Mouse (Mus musculus) intestine, embryonic 15.5 days (tissue): ENCODE measurements around the gene Rln3. TPM values are rescaled to one million over a fixed set of nuclear protein-coding genes. Genes with fewer than 3 reads are reported as not detected.

Experiments
- ATAC-seq: fragments of 200-750 bp; cut with Nextera tagmentation; 2 replicates; pipeline ENCODE4 v1.8.0; 2017; ENCODE audit warnings: moderate TSS enrichment, moderate library complexity
- H3K27ac ChIP-seq: fragments of 300-500 bp; sonication (generic); 2 replicates; pipeline ENCODE4 v1.5.1; 2015; ENCODE audit warnings: mild to moderate bottlenecking, inconsistent platforms
- H3K27me3 ChIP-seq: fragments of 300-500 bp; sonication (generic); replicated peaks from 2 replicates; pipeline ENCODE4 v1.6.1; 2015; ENCODE audit warnings: inconsistent platforms
- H3K36me3 ChIP-seq: fragments of 300-500 bp; sonication (generic); 2 replicates; pipeline ENCODE4 v1.6.1; 2015; ENCODE audit warnings: inconsistent platforms
- H3K4me1 ChIP-seq: fragments of 300-500 bp; sonication (generic); replicated peaks from 2 replicates; pipeline ENCODE4 v1.6.1; 2015; ENCODE audit warnings: inconsistent platforms
- H3K4me2 ChIP-seq: fragments of 300-500 bp; sonication (generic); replicated peaks from 2 replicates; pipeline ENCODE4 v1.6.1; 2015; ENCODE audit warnings: mild to moderate bottlenecking, inconsistent platforms
- H3K4me3 ChIP-seq: fragments of 300-500 bp; sonication (generic); replicated peaks from 2 replicates; pipeline ENCODE4 v1.5.1; 2015; ENCODE audit warnings: inconsistent platforms
- H3K9ac ChIP-seq: fragments of 300-500 bp; sonication (generic); 2 replicates; pipeline ENCODE4 v1.6.1; 2015; ENCODE audit warnings: inconsistent platforms
- H3K9me3 ChIP-seq: fragments of 300-500 bp; sonication (generic); 2 replicates; pipeline ENCODE4 v1.6.1; 2016; ENCODE audit warnings: inconsistent platforms
- WGBS: fragments of 180-500 bp; shearing (Covaris S2); methylation state at CpG from one replicate; pipeline ENCODE4 v1.1.7; 2015; 5-methylcytosine and 5-hydroxymethylcytosine counted together
- microRNA counts: library from miRNA; unstranded; fragments of <30 nt; microRNA quantifications from one replicate; lab custom pipeline; 2016
- polyA plus RNA-seq: library from polyadenylated mRNA; unstranded; fragments of >200 nt; fragmentation: Nextera tagmentation; extraction: Ambion mirVana; gene quantifications from 2 replicates; pipeline ENCODE4 v1.2.1, GENCODE M21; 2015

Gene Rln3
- polyA plus RNA-seq, 1 experiment from 2014 or later: 0.31 TPM

DNA sequence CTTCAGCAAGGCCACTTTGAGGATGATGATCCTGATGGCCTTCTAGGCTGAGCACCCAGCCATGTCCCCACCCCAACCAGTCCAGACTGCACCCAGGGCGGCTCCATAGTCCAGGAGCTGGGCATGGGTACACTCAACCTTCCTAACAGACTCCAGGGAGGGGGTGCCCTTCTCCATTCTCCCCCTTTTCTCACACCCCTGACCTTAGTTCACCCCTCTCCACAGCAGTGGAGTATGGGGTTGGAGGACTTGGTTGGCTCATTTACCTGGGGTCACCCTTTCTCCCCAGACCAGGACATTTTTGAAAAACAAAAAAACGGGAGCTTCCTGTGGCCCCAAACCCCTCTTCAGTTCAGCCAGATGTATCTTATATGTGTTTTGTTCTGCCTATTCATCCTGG is 45.0 kb downstream of the Rln3 start:
- Histone ChIP-seq H3K9me3 (no peaks in the 10 kb centered on the region), H3K9ac (peak overlapping the region; percentile 3; the same call in 1 of the 2 replicates), H3K36me3 (peaks cover 4% of the 10 kb centered on the region), H3K27ac (no peak overlapping the region), H3K4me3 (no peak overlapping the region), H3K27me3 (no peaks in the 10 kb centered on the region), H3K4me2 (peak overlapping the region; percentile 84; the same call in 1 of the 2 replicates), H3K4me1 (peaks cover 27% of the 10 kb centered on the region)
- WGBS: 87% methylated on average over 2 of the region's 2 CpGs
- no peak for ATAC-seq

DNA sequence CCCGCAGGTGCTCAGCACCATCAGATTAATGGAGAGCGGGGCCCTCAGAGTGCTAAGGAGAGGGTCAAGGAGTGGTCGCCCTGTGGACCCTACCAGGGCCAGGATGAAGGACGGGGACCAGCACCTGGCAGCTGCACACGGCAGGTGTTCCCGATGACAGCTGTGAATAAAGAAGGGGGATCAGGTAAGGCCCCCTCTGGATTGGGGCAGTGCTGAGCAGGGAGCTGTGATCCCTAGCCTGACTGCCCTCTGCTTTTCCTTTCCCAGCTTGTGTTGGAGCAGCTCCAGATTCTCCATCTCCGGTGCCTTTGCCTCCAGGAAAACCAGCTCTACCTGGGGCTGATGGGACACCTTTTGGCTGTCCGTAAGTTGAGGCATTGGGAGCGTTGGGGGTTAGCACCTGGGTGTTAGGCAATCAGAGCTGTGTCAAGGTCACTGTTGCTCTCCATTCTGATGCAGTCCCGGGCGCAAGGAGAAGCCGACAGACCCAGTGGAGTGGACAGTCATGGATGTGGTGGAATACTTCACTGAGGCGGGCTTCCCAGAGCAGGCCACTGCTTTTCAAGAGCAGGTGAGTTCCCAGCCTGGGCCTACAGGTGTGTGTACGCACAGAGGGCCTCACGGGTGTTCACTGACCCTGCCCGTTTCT is 45.6 kb downstream of the Rln3 start:
- Histone ChIP-seq H3K9ac (peak overlapping the region; percentile 64), H3K4me1 (peaks cover 24% of the 10 kb centered on the region), H3K36me3 (peaks cover 4% of the 10 kb centered on the region), H3K9me3 (no peaks in the 10 kb centered on the region), H3K4me2 (peak overlapping the region; percentile 84), H3K27me3 (no peaks in the 10 kb centered on the region), H3K4me3 (peak overlapping the region; percentile 71), H3K27ac (no peak overlapping the region)
- no peak for ATAC-seq
- 59% methylated on average over 16 of the region's 16 CpGs for WGBS

DNA sequence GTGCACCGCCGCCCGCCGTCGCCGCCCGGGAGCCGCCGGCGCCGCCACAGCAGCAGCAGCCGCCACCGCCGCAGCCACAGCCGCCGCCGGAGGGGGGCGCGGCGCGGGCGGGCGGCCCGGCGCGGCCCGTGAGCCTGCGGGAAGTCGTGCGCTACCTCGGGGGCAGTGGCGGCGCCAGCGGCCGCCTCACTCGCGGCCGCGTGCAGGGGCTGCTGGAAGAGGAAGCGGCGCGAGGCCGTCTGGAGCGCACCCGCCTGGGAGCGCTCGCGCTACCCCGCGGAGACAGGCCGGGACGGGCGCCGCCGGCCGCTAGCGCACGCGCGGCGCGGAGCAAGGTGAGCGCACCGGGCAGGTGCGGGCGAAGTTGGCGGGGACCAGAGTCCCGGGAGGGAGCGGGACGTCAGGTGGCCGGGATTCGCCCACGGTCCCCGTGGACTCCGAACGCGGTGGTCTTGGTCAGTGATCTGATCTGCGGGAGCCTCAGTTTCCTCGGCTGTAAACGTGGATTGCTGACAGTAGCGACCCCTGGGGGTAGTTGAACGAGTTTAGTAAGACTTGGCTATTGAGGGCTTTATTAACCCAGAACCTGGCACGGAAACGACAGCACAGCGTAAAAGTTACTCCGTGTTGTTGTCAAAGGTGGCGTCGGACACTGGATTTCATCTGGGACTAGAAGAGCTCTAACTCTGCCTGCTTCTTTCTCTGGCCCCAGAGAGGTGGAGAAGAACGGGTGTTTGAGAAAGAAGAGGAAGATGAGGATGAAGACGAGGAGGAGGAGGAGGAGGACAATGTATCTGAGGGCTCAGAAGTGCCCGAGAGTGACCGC is 46.4 kb downstream of the Rln3 start:
- WGBS: under 1% methylated on average over 86 of the region's 92 CpGs
- peak; percentile 27 for ATAC-seq

DNA sequence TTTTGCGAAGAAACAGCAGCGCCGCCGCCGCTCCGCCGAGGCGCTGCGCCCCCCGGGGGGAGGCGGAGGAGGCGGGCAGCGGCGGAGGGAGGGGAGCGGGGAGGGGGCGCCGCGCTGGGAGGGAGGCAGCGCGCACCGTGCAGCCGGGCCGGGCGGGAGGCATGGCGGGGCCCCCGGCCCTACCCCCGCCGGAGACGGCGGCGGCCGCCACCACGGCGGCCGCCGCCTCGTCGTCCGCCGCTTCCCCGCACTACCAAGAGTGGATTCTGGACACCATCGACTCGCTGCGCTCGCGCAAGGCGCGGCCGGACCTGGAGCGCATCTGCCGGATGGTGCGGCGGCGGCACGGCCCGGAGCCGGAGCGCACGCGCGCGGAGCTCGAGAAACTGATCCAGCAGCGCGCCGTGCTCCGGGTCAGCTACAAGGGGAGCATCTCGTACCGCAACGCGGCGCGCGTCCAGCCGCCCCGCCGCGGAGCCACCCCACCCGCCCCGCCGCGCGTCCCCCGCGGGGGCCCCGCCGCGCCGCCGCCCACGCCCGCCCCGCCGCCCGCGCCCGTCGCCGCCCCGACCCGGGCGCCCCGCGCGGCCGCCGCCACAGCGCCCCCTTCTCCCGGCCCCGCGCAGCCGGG is 47.2 kb downstream of the Rln3 start, which contains the start of gene Samd1:
Gene Samd1 (plus strand): TSS at position 162 of the 631 bp plus-strand sequence.
- peak within 1 kb of the TSS; percentile 78 for H3K4me3 ChIP-seq
- peaks cover 4% of the 10 kb centered on the region for H3K36me3 ChIP-seq
- peak within 1 kb of the TSS; percentile 96 for H3K27ac ChIP-seq
- peaks cover 15% of the 10 kb centered on the region for H3K4me1 ChIP-seq
- ATAC-seq: peak; percentile 16
- no peaks in the 10 kb centered on the region for H3K27me3 ChIP-seq
- under 1% methylated on average over 52 of the region's 112 CpGs for WGBS
- H3K9me3 ChIP-seq: no peaks in the 10 kb centered on the region
- peak within 1 kb of the TSS; percentile 82 for H3K9ac ChIP-seq
- H3K4me2 ChIP-seq: peak within 1 kb of the TSS; percentile 94

More for the DNA sequence above, 46.4 kb downstream of the Rln3 start:
- Histone ChIP-seq H3K36me3 (peaks cover 4% of the 10 kb centered on the region), H3K4me3 (peak overlapping the region; percentile 71), H3K4me1 (peaks cover 19% of the 10 kb centered on the region), H3K4me2 (peak overlapping the region; percentile 84), H3K9me3 (no peaks in the 10 kb centered on the region), H3K27ac (peak overlapping the region; percentile 87), H3K27me3 (no peaks in the 10 kb centered on the region), H3K9ac (peak overlapping the region; percentile 64)

DNA sequence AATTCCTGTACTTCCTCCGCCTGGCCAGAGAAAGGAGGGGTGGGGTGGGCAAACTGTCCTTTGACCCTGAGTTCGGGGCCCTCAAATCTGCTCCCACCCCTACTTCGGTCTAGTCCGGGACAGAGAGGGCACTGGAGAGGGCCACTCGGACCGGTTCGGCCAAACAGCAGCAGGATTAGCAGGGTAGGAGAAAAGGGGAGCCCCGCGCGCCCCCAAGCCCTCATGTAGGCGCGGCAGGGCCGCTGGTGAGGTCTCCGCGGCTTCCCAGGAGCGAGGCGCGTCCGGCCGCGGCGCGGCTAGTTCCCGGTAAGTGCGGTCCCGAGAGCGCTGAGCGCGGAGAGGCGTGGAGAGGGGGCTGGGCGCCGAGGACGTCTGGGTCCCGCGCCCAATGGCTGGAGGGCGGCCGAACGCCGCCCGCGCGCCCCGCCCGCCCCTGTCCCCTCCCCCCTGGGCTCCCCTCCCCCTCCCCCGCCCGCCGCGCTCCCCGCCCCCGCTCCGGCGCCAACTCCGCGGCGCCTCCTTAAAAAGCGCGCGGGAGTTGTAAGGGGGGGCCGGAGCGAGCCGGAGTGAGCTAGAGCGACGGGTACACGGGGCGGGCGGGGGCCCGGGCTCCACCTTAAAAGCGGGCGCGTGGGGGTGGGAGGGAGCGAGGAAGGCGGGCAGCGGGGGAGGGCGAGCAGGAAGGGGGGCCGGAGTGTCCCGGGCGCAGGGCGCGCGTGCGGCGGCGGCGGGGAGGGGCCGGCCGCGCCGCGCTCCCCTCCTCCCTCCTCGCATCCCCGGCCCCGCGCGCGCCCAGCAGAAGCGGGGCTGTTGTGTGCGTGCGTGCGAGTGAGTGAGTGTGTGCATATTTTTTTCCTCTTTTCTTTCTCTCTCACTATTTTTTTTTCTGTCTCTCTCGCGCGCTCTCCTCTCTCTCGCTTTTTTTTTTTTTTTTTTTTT is 48.0 kb downstream of the Rln3 start:
- ATAC-seq: peak; percentile 89
- Histone ChIP-seq H3K4me1 (peaks cover 15% of the 10 kb centered on the region), H3K27ac (peak overlapping the region; percentile 96), H3K4me3 (peak overlapping the region; percentile 78), H3K4me2 (peak overlapping the region; percentile 94), H3K27me3 (no peaks in the 10 kb centered on the region), H3K9ac (peak overlapping the region; percentile 82), H3K9me3 (no peaks in the 10 kb centered on the region), H3K36me3 (peaks cover 4% of the 10 kb centered on the region)
- WGBS: under 1% methylated on average over 46 of the region's 103 CpGs

DNA sequence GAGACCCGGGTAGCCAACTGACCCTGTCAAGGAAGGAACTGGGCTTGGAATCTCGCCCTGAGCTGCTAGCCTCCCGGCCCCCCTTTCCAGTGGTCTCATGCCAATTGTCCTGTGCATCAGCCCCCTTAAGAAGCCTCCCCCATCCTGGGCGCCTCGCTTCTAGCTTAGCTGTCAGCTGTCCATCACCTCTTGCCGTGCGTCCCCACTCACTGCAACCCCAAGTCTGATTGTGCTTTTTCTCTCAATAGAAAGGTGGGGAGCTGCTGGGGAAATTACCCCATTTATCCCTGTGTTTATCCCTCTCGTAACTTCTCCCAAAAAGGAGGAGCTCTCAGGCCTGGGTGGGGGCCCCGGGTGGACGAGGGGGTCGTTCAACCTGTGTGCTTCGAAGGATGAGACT is 48.8 kb downstream of the Rln3 start:
- Histone ChIP-seq H3K27me3 (no peaks in the 10 kb centered on the region), H3K9ac (no peak overlapping the region), H3K9me3 (no peaks in the 10 kb centered on the region), H3K4me2 (peak overlapping the region; percentile 94), H3K4me1 (peaks cover 15% of the 10 kb centered on the region), H3K4me3 (0 out of 2 replicates have a peak overlapping the region, but pooled peaks have one; percentile 78), H3K27ac (no peak overlapping the region), H3K36me3 (peaks cover 4% of the 10 kb centered on the region)
- WGBS: 24% methylated on average over 12 of the region's 12 CpGs
- no peak for ATAC-seq

DNA sequence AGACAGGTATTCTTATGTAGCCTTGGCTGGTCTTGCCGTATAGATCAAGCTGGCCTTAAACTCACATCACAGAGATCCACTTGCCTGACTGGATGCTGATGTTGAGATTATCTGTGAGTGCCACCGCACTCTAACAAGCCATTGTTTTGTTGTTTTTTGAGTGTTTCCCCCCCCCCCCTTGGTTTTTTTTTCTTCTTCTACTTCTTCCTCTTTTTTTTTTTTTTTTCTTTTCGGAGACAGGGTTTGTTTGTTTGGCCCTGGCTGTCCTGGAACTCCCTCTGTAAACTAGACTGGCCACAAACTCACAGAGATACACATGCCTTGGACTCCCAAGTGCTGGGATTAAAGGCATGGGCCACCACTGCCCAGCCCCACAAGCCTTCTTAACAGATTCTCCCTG is 50.8 kb downstream of the Rln3 start:
- no peak overlapping the region for H3K4me2 ChIP-seq
- WGBS: 90% methylated on average over 3 of the region's 3 CpGs
- peaks cover 7% of the 10 kb centered on the region; the same call in 1 of the 2 replicates for H3K36me3 ChIP-seq
- H3K9ac ChIP-seq: no peak overlapping the region
- H3K27me3 ChIP-seq: no peaks in the 10 kb centered on the region
- H3K9me3 ChIP-seq: no peaks in the 10 kb centered on the region
- H3K4me3 ChIP-seq: no peak overlapping the region
- H3K4me1 ChIP-seq: peaks cover 6% of the 10 kb centered on the region
- no peak overlapping the region for H3K27ac ChIP-seq
- no peak for ATAC-seq

MicroRNAs within 50 kb of the gene (microRNA counts, 519-probe panel; counts per million panel counts)
- microRNA mmu-miR-1199 (lab: Ali Mortazavi, UCI) (97.1 counts per million, percentile 29 among the panel's probes with 10 or more counts), microRNA mmu-miR-709 (lab: Ali Mortazavi, UCI) (2,359 counts per million, percentile 62 among the panel's probes with 10 or more counts)

Other genes starting within 250 kb of the Rln3 start
- gene Adgrl1, start 144.9 kb downstream of the Rln3 start, polyA plus RNA-seq: 11.0 and 13.4 TPM in 2 replicates
- gene Gm10644, start 89.8 kb downstream of the Rln3 start, polyA plus RNA-seq: 0.44 and 0.47 TPM in 2 replicates
- 57.8 and 60.9 TPM in 2 replicates for gene Asf1b, start 89.5 kb downstream of the Rln3 start, polyA plus RNA-seq
- 115 and 121 TPM in 2 replicates for gene Prkaca, start 72.0 kb downstream of the Rln3 start, polyA plus RNA-seq
- gene Samd1, start 47.3 kb downstream of the Rln3 start, polyA plus RNA-seq: 8.4 and 8.7 TPM in 2 replicates
- gene 1700067K01Rik, start 43.5 kb downstream of the Rln3 start, polyA plus RNA-seq: 0.86 and 0.87 TPM in 2 replicates
- 1.5 and 1.6 TPM in 2 replicates for gene 2210011C24Rik, start 32.8 kb downstream of the Rln3 start, polyA plus RNA-seq
- gene Palm3, start 23.5 kb downstream of the Rln3 start, polyA plus RNA-seq: 8.9 and 9.4 TPM in 2 replicates
- gene Il27ra, start 2.4 kb downstream of the Rln3 start, polyA plus RNA-seq: 1.3 and 1.5 TPM in 2 replicates
- gene Gm10643, start 20.1 kb upstream of the Rln3 start, polyA plus RNA-seq: 0.92 and 1.3 TPM in 2 replicates
- 7.3 and 7.9 TPM in 2 replicates for gene Rfx1, start 21.8 kb upstream of the Rln3 start, polyA plus RNA-seq
- 8.4 and 9.9 TPM in 2 replicates for gene Dcaf15, start 59.8 kb upstream of the Rln3 start, polyA plus RNA-seq
- gene Podnl1, start 81.0 kb upstream of the Rln3 start, polyA plus RNA-seq: 0.33 and 0.62 TPM in 2 replicates
- 20.7 and 21.7 TPM in 2 replicates for gene Cc2d1a, start 102.9 kb upstream of the Rln3 start, polyA plus RNA-seq
- 0.65 and 0.93 TPM in 2 replicates for gene 4930432K21Rik, start 103.0 kb upstream of the Rln3 start, polyA plus RNA-seq
- gene Nanos3, start 140.2 kb upstream of the Rln3 start, polyA plus RNA-seq: 2.5 and 2.9 TPM in 2 replicates
- 9.0 TPM in 2 replicates for gene Zswim4, start 192.1 kb upstream of the Rln3 start, polyA plus RNA-seq
- gene D8Ertd738e, start 204.7 kb upstream of the Rln3 start, polyA plus RNA-seq: 292 and 312 TPM in 2 replicates
- gene Mri1, start 212.3 kb upstream of the Rln3 start, polyA plus RNA-seq: 72.4 and 77.5 TPM in 2 replicates
- 14.3 and 16.8 TPM in 2 replicates for gene Ccdc130, start 225.4 kb upstream of the Rln3 start, polyA plus RNA-seq